Mouse (Mus musculus) kidney, adult 2 months (tissue): ENCODE results near the gene Olfr904. TPM values are rescaled to one million over a fixed set of nuclear protein-coding genes. Genes with fewer than 3 reads are reported as not detected.
"Not testable (repeated sequence)": the region's sequence is repeated elsewhere in the genome, so short reads cannot be mapped to it uniquely, and the experiment has no call there.

Experiments used
- DNase-seq: peaks from one replicate; pipeline ENCODE4 v3.0.0; 2021
- H3K27ac ChIP-seq: fragments of 200-500 bp; 2 replicates; pipeline ENCODE4 v1.5.1; 2012; ENCODE audit warnings: low read depth, low read length, control low read depth, inconsistent platforms; ENCODE audit not compliant: insufficient read depth
- H3K27me3 ChIP-seq: fragments of 200-500 bp; replicated peaks from 2 replicates; pipeline ENCODE4 v1.6.1; 2012; ENCODE audit warnings: mild to moderate bottlenecking, moderate library complexity, low read length, inconsistent platforms; ENCODE audit not compliant: control insufficient read depth, insufficient read depth
- H3K36me3 ChIP-seq: fragments of 200-500 bp; 2 replicates; pipeline ENCODE4 v1.6.1; 2012; ENCODE audit warnings: mild to moderate bottlenecking, moderate library complexity, low read length, inconsistent platforms; ENCODE audit not compliant: control insufficient read depth, insufficient read depth
- H3K4me1 ChIP-seq: fragments of 200-500 bp; 2 replicates; pipeline ENCODE4 v1.6.1; 2011; ENCODE audit warnings: low read length; ENCODE audit not compliant: control insufficient read depth, insufficient read depth
- H3K4me3 ChIP-seq: fragments of 200-500 bp; 2 replicates; pipeline ENCODE4 v1.5.1; 2011; ENCODE audit warnings: mild to moderate bottlenecking, low read depth, low read length, control low read depth; ENCODE audit not compliant: insufficient read depth
- CTCF ChIP-seq: fragments of 200-500 bp; conservative IDR thresholded peaks from 2 replicates; pipeline ENCODE4 v1.5.1; 2011; ENCODE audit warnings: low read depth, mild to moderate bottlenecking, control low read depth, low read length, moderate library complexity, mixed read lengths; ENCODE audit not compliant: insufficient read depth, insufficient read length
- POLR2A ChIP-seq: fragments of 200-500 bp; IDR thresholded peaks from one replicate; pipeline ENCODE4 v1.6.1; 2011; ENCODE audit warnings: low read depth, low read length, control low read depth
- WGBS: fragments of 180-500 bp; shearing (Covaris S2); methylation state at CpG from one replicate; pipeline ENCODE4 v1.1.7; 2018; 5-methylcytosine and 5-hydroxymethylcytosine counted together
- polyA plus RNA-seq: library from polyadenylated mRNA; depleted of rRNA; stranded (reverse); fragments of >200 nt; gene quantifications from 2 replicates; pipeline ENCODE4 v1.2.3, GENCODE M21; 2012; rRNA removed

Olfr904 gene
- polyA plus RNA-seq: not detected in 2 replicates

- Histone ChIP-seq H3K27ac (no peak within 1 kb of the TSS), H3K4me1 (no peaks in the 10 kb centered on the region), H3K4me3 (no peak within 1 kb of the TSS), H3K27me3 (no peaks in the 10 kb centered on the region), H3K36me3 (no peaks in the 10 kb centered on the region)
- TF ChIP-seq CTCF: no peak
- no peak for TF ChIP-seq POLR2A
- DNase-seq: no peak
Measured at GRCm38 (mm10) chr9:38462844-38463243, at the start of gene Olfr904. Gene Olfr904 (plus strand): TSS chr9:38463144.

GRCm38 (mm10) chr9:38413502-38413901 lies 49.4 kb upstream of the Olfr904 start:
- DNase-seq, H3K36me3 ChIP-seq, H3K27ac ChIP-seq, H3K27me3 ChIP-seq, H3K4me3 ChIP-seq, H3K4me1 ChIP-seq: not testable (repeated sequence)
- 88% methylated on average over 14 of the region's 14 CpGs for WGBS

GRCm38 (mm10) chr9:38423801-38424200 lies 39.1 kb upstream of the Olfr904 start:
- no peaks in the 10 kb centered on the region for H3K36me3 ChIP-seq
- no peaks in the 10 kb centered on the region for H3K27me3 ChIP-seq
- H3K4me3 ChIP-seq: no peak overlapping the region
- TF ChIP-seq CTCF: no peak
- TF ChIP-seq POLR2A: no peak
- no peak overlapping the region for H3K27ac ChIP-seq
- no peak for DNase-seq
- H3K4me1 ChIP-seq: no peaks in the 10 kb centered on the region

GRCm38 (mm10) chr9:38427026-38427425 lies 35.9 kb upstream of the Olfr904 start:
- Histone ChIP-seq H3K4me1 (no peaks in the 10 kb centered on the region), H3K27ac (no peak overlapping the region), H3K27me3 (no peaks in the 10 kb centered on the region), H3K36me3 (no peaks in the 10 kb centered on the region), H3K4me3 (no peak overlapping the region)
- no peak for DNase-seq
- WGBS: 38% methylated on average over 1 of the region's 1 CpGs
- TF ChIP-seq POLR2A: no peak
- no peak for TF ChIP-seq CTCF

- Histone ChIP-seq H3K4me1 (no peaks in the 10 kb centered on the region), H3K36me3 (no peaks in the 10 kb centered on the region), H3K27me3 (no peaks in the 10 kb centered on the region), H3K4me3 (no peak within 1 kb of the TSS), H3K27ac (no peak within 1 kb of the TSS)
- 68% methylated on average over 1 of the region's 1 CpGs for WGBS
- no peak for TF ChIP-seq CTCF
- no peak for TF ChIP-seq POLR2A
- no peak for DNase-seq
Measured at GRCm38 (mm10) chr9:38429155-38429554, 33.8 kb upstream of the Olfr904 start, which contains the start of gene Olfr901. Gene Olfr901 (plus strand): TSS chr9:38429455.

DNA sequence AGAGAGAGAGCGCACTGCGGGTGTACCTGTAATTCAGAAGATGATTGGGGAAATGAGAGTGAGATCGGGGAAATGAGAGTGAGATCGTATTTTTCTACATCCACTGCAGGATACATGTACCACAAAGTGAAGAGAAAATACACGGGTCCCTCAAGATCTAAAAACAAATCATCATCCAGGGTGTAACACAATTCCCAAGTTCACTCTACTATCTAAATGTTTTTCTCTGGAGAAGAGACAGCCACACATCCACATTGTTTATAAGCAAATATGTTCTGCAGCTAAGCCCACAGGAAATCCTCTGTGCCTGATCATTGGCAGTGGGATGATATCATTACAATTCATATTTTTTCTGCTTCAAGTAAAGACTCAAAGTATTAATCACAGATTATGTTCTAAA lies 15.6 kb upstream of the Olfr904 start, which contains the start of gene Olfr902:
Olfr902 (plus strand) TSS at position 301 of the 400 bp plus-strand sequence.
- no peaks in the 10 kb centered on the region for H3K27me3 ChIP-seq
- no peak for TF ChIP-seq CTCF
- no peak for TF ChIP-seq POLR2A
- WGBS: 81% methylated on average over 5 of the region's 5 CpGs
- no peaks in the 10 kb centered on the region for H3K36me3 ChIP-seq
- no peaks in the 10 kb centered on the region for H3K4me1 ChIP-seq
- DNase-seq: no peak
- H3K4me3 ChIP-seq: no peak within 1 kb of the TSS
- H3K27ac ChIP-seq: no peak within 1 kb of the TSS

DNA sequence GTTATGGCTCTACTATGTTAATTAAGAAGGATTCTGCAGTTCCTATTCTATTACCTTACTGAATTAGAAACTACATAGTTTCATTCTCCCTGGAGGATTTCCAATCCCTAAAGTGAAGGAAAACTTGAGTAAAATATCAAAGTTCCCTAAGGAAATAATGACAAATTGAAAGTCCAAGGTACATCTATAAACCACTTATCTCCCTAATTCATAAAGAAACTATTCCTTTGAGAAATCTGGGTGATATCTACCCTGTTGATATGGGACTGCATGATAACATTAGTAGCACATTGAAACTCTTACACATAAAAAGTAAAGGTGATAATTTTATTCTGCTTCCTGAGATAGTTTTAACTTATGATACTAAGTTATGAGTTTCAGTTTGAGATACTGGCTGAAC lies 7.9 kb downstream of the Olfr904 start, which contains the start of gene Olfr905:
Olfr905 (plus strand) TSS at position 301 of the 400 bp plus-strand sequence.
- no peak within 1 kb of the TSS for H3K4me3 ChIP-seq
- no peak for DNase-seq
- TF ChIP-seq POLR2A (no peak), CTCF (no peak)
- no peaks in the 10 kb centered on the region for H3K36me3 ChIP-seq
- no peak within 1 kb of the TSS for H3K27ac ChIP-seq
- no peaks in the 10 kb centered on the region for H3K27me3 ChIP-seq
- H3K4me1 ChIP-seq: no peaks in the 10 kb centered on the region

DNA sequence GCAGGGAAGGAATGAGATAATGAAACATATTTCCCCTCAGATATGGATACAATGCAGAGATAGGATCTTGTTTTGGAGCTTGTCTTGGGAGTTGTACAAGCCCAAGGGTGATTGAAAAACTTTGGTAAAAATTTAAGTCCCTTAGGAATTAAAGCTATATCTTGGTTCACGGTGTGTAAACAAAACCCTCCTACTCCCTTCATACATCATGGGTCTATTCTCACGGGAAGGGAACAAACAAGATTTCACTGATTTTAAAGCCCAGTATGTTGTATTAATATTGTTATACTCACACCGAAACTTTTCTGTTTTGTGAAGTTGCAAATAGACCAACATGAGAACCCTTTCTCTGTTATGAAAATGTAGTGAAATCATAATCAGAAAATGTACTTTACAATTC lies 23.8 kb downstream of the Olfr904 start, which contains the start of gene Olfr906:
Olfr906 (plus strand) TSS at position 301 of the 400 bp plus-strand sequence.
- Histone ChIP-seq H3K27me3 (no peaks in the 10 kb centered on the region), H3K27ac (no peak within 1 kb of the TSS), H3K4me3 (no peak within 1 kb of the TSS), H3K4me1 (no peaks in the 10 kb centered on the region), H3K36me3 (no peaks in the 10 kb centered on the region)
- no peak for DNase-seq
- WGBS: 71% methylated on average over 3 of the region's 3 CpGs
- TF ChIP-seq POLR2A: no peak
